Mouse (Mus musculus) liver, adult 2 months (tissue): ENCODE data around the gene Mtor.

Source experiments
- CTCF ChIP-seq: fragments of 200-500 bp; IDR thresholded peaks from 2 replicates; pipeline ENCODE4 v1.5.1; 2011; ENCODE audit warnings: low read depth, low read length, control low read depth
- POLR2A ChIP-seq: fragments of 200-500 bp; IDR thresholded peaks from 2 replicates; pipeline ENCODE4 v1.6.1; 2011; ENCODE audit warnings: low read length, control low read depth; ENCODE audit not compliant: insufficient read depth; ENCODE audit errors: extremely low read depth

GRCm38 (mm10) chr4:148460656-148461284 lies 12.4 kb downstream of the Mtor start:
- TF ChIP-seq POLR2A (no peak), CTCF (no peak)
